Mouse (Mus musculus): Measurements from ENCODE around the gene Sdk2.
A peak's percentile ranks its signal among the peaks of the same experiment; 100 is the strongest.

Gene Sdk2

GRCm38 (mm10) chr11:113788183-113788789, 278.6 kb downstream of the Sdk2 start:
- DNase-seq (ENCODE audit: low spot score), result no peak

- DNase-seq (ENCODE audit: low spot score), result no peak
Observed at GRCm38 (mm10) chr11:113787432-113788182, 279.2 kb downstream of the Sdk2 start.

GRCm38 (mm10) chr11:113787009-113787408, 279.8 kb downstream of the Sdk2 start:
- DNase-seq (ENCODE audit: low spot score), result no peak

- DNase-seq (ENCODE audit: low spot score), result no peak
Observed at GRCm38 (mm10) chr11:113786395-113786794, 280.5 kb downstream of the Sdk2 start.

- peak; percentile 85 for DNase-seq (ENCODE audit: low spot score)
Observed at GRCm38 (mm10) chr11:113785406-113786171, 281.3 kb downstream of the Sdk2 start.

GRCm38 (mm10) chr11:113784656-113785396, 282.0 kb downstream of the Sdk2 start:
- no peak for DNase-seq (ENCODE audit: low spot score)

- no peak for DNase-seq (ENCODE audit: low spot score)
Observed at GRCm38 (mm10) chr11:113782496-113782895, 284.4 kb downstream of the Sdk2 start.

GRCm38 (mm10) chr11:113782006-113782405, 284.8 kb downstream of the Sdk2 start:
- DNase-seq (ENCODE audit: low spot score), result no peak

- DNase-seq (ENCODE audit: low spot score), result no peak
Observed at GRCm38 (mm10) chr11:113779680-113780041, 287.2 kb downstream of the Sdk2 start.

- no peak for DNase-seq (ENCODE audit: low spot score)
Observed at GRCm38 (mm10) chr11:113778733-113779679, 287.8 kb downstream of the Sdk2 start.

GRCm38 (mm10) chr11:113777878-113778464, 288.9 kb downstream of the Sdk2 start:
- no peak for DNase-seq (ENCODE audit: low spot score)

GRCm38 (mm10) chr11:113776851-113777511, 289.9 kb downstream of the Sdk2 start:
- no peak for DNase-seq (ENCODE audit: low spot score)

GRCm38 (mm10) chr11:113774773-113775172, 292.1 kb downstream of the Sdk2 start:
- no peak for DNase-seq (ENCODE audit: low spot score)

- no peak for DNase-seq (ENCODE audit: low spot score)
Observed at GRCm38 (mm10) chr11:113773191-113773590, 293.7 kb downstream of the Sdk2 start.

GRCm38 (mm10) chr11:113771187-113771586, 295.7 kb downstream of the Sdk2 start:
- DNase-seq (ENCODE audit: low spot score), result no peak

- no peak for DNase-seq (ENCODE audit: low spot score)
Observed at GRCm38 (mm10) chr11:113768356-113768755, 298.5 kb downstream of the Sdk2 start.

- no peak for DNase-seq (ENCODE audit: low spot score)
Observed at GRCm38 (mm10) chr11:113767285-113767684, 299.6 kb downstream of the Sdk2 start.

- DNase-seq (ENCODE audit: low spot score), result no peak
Observed at GRCm38 (mm10) chr11:113766284-113766985, 300.4 kb downstream of the Sdk2 start.

GRCm38 (mm10) chr11:113764132-113764849, 302.6 kb downstream of the Sdk2 start:
- no peak for DNase-seq (ENCODE audit: low spot score)

All from yolk sac, embryonic 10.5 days (tissue).